Mouse (Mus musculus): ENCODE results near the gene Dhx38. TPM values are rescaled to one million over a fixed set of nuclear protein-coding genes. Genes with fewer than 3 reads are reported as not detected.

Dhx38 gene
- polyA plus RNA-seq (2016; fragmentation: Nextera tagmentation; extraction: Ambion mirVana), result 30.3 and 32.4 TPM in 2 replicates

DNA sequence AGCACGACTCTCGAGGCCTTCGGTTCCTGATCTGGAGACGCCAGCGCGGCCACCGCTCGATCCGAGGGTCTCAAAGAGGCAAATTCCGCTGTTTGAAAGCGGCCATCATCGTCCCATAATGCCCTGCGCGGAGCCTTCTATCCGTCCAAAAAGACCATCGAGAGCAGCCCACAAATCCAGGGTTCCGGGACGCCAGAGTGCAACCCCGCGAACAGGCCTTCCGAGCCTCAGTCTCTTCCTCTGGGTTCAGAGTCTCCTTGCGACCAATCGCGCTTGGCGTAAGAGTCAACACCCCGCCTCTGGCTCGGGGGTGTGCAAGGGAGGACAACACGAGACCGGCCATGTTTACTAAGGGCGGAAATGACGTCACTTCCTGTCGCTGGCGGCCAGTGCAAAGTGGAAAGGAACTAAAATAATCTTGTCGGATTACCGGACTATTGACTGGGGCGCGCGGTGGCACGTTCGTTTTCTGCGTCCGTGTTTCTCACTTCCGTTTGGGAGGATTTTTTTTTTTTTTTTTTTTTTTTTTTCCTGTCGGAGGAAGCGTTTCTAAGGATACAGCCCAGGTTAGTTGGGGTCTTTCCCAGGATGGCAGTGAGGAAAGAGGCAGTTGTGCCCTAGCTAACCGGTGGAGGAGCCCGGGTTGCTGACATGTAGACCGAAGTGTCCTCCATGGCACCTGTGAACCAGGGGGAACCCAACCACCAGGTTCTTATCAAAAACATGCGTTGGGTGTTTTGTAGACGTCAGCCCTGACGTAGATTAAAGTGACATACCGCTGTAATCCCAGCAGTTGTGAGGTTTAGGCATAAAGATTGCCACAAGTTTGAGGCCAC lies at the start of gene Dhx38, which contains the start of gene Txnl4b:
Gene Dhx38, minus strand, starts transcription at position 364 of the 836 bp plus-strand sequence.
Gene Txnl4b, plus strand, starts transcription at position 395 of the 836 bp plus-strand sequence.
- Histone ChIP-seq H3K4me2 (replicated peaks) (peak within 1 kb of the TSS; percentile 81), H3K9me3 (no peaks in the 10 kb centered on the region), H3K27ac (replicated peaks) (peak within 1 kb of the TSS; percentile 90), H3K36me3 (peaks cover 34% of the 10 kb centered on the region), H3K4me3 (peak within 1 kb of the TSS; percentile 87), H3K27me3 (no peaks in the 10 kb centered on the region), H3K9ac (replicated peaks) (peak within 1 kb of the TSS; percentile 89), H3K4me1 (peaks cover 18% of the 10 kb centered on the region)
- under 1% methylated on average over 52 of the region's 52 CpGs for WGBS
- ATAC-seq (ENCODE audit: low FRiP score, low read depth), result peak; percentile 99

DNA sequence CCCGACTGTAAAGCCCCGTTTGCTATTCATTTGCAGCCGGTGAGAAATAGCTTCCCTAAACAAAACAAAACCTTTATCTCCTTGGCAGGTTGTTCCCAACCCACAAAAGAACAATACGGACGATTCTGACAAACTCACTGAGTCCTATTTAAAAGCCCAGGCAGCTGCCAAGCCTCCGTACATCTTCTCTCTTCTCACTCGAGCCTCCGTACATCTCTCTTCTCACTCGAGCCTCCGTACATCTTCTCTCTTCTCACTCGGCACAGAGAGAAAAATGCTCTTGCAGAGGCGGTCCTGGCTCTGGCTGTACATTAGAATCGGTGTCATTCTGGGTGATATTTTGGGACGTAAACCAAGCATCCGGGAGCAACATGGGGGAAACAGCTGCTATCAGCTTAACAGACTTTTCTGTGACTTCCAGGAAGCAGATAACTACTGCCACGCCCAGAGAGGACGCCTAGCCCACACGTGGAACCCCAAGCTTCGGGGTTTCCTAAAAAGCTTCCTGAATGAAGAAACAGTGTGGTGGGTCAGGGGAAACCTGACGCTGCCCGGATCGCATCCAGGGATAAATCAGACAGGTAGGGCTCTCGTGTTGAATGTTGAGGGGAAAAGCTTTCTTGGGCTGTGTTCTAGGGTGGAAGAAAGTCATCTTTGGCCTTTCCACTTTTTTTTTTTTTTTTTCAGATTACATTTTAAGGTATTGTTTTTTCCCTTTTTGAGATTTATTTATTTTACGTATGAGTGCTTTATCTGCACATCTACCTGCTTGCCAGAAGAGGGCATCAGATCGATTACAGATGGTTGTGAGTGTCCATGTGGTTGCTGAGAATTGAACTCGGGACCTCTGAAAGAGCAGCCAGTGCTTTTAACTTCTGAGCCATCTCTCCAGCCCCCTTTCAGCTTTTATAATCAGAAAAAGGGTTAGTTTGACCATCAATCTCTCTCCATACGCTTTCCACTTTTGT lies 48.9 kb upstream of the Dhx38 start, which contains the start of gene Pkd1l3:
Gene Pkd1l3, plus strand, starts transcription at position 275 of the 968 bp plus-strand sequence.
- Histone ChIP-seq H3K9ac (replicated peaks) (no peak within 1 kb of the TSS), H3K27me3 (no peaks in the 10 kb centered on the region), H3K4me2 (replicated peaks) (no peak within 1 kb of the TSS), H3K9me3 (peaks cover 3% of the 10 kb centered on the region; the same call in 1 of the 2 replicates), H3K27ac (replicated peaks) (no peak within 1 kb of the TSS), H3K4me1 (no peaks in the 10 kb centered on the region), H3K36me3 (no peaks in the 10 kb centered on the region), H3K4me3 (no peak within 1 kb of the TSS)
- 63% methylated on average over 27 of the region's 27 CpGs for WGBS
- no peak for ATAC-seq (ENCODE audit: low FRiP score, low read depth)

DNA sequence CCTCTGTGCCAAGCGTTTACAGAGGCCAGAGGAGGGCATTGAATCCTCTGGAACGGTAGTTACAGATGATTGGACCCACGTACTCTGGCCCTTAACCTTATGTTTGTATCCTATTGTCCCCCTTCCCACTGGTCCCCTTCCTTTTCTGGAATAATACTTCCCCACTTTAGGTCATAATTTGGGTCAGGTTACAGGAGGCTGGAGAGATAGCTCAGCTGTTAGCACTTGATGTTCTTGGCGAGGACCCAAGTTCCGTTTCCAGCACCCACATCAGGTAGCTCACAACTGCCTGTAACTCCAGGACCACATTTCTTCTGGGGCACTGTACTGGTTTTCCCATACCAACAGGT lies 43.5 kb upstream of the Dhx38 start:
- no peaks in the 10 kb centered on the region for H3K9me3 ChIP-seq
- peaks cover 7% of the 10 kb centered on the region for H3K36me3 ChIP-seq
- no peaks in the 10 kb centered on the region for H3K27me3 ChIP-seq
- 20% methylated on average over 5 of the region's 5 CpGs for WGBS
- peak overlapping the region; percentile 70 for H3K4me2 ChIP-seq (replicated peaks)
- H3K4me3 ChIP-seq, result peak overlapping the region; percentile 55
- peaks cover 11% of the 10 kb centered on the region for H3K4me1 ChIP-seq
- peak overlapping the region; percentile 97 for H3K27ac ChIP-seq (replicated peaks)
- H3K9ac ChIP-seq (replicated peaks), result peak overlapping the region; percentile 70
- ATAC-seq (ENCODE audit: low FRiP score, low read depth), result no peak

DNA sequence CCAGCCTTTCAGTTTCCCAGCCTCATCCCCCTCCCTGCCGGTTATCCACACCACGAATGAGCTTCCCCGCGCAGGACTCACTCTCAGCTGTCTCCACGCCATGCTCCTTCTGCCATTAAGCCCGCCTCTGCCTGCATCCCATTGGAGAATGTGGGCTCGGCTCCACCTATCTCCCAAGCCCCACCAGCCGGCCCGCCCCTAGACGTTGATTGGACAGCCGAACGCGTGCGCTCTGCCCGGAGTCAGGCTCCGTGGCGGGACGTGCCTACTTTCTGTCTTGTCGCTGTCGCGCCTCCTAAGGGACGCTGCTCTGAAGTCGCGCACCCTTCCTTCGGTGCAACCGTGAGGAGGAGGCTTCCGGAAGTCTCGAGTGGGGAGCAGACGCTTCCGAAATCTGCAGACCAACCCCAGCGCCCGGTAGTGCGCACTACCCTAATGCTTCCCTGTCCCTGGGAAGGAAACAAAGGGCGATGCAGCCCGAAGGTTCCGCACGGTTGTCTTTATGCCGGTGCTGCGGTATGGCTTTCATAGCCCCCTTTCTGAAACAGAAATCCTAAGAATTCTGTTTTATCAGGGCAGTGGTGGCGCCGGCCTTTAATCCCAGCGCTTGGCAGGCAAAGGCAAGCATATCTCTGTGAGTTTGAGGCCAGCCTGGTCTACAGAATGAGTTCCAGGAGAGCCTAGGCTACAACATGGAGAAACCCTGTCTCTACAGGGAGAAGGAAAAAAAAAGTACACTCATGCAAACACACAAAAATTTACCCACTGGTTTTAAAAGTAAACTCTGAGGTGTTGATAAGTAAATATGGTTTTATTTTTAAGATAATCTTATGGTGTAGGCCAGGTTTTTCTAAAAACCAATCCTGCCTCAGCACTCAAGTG lies 42.9 kb upstream of the Dhx38 start, which contains the start of gene Dhodh:
Gene Dhodh, minus strand, starts transcription at position 403 of the 882 bp plus-strand sequence.
- peak within 1 kb of the TSS; percentile 97 for H3K27ac ChIP-seq (replicated peaks)
- H3K4me1 ChIP-seq, result peaks cover 11% of the 10 kb centered on the region
- H3K36me3 ChIP-seq, result peaks cover 13% of the 10 kb centered on the region
- H3K27me3 ChIP-seq, result no peaks in the 10 kb centered on the region
- H3K9me3 ChIP-seq, result no peaks in the 10 kb centered on the region
- ATAC-seq (ENCODE audit: low FRiP score, low read depth), result peak; percentile 99
- peak within 1 kb of the TSS; percentile 70 for H3K4me2 ChIP-seq (replicated peaks)
- peak within 1 kb of the TSS; percentile 55 for H3K4me3 ChIP-seq
- under 1% methylated on average over 42 of the region's 42 CpGs for WGBS
- H3K9ac ChIP-seq (replicated peaks), result peak within 1 kb of the TSS; percentile 70

DNA sequence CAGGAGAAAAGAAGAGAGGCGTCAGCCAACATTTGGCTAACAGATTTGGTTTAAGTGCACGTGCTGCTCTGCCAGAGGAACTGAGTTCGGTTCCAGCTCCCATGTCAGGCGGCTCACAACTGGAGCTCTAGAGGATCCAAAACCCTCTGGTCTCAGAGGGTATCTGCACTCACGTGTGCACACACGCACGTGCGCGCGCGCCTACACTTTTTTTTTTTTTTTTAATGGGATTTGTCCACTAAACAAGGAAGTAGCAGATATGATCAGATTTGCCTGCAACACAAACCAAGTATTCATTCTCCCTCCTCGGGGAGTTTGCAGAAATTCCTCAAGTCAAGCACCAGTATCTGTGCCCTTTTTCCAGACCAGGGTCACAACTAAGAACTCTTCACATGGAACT lies 42.0 kb upstream of the Dhx38 start:
- no peak for ATAC-seq (ENCODE audit: low FRiP score, low read depth)
- Histone ChIP-seq H3K27me3 (no peaks in the 10 kb centered on the region), H3K27ac (replicated peaks) (peak overlapping the region; percentile 97), H3K9me3 (no peaks in the 10 kb centered on the region), H3K9ac (replicated peaks) (peak overlapping the region; percentile 54), H3K4me3 (peak overlapping the region; percentile 55), H3K4me2 (replicated peaks) (peak overlapping the region; percentile 70), H3K4me1 (peaks cover 11% of the 10 kb centered on the region), H3K36me3 (peaks cover 21% of the 10 kb centered on the region)
- 15% methylated on average over 12 of the region's 12 CpGs for WGBS

DNA sequence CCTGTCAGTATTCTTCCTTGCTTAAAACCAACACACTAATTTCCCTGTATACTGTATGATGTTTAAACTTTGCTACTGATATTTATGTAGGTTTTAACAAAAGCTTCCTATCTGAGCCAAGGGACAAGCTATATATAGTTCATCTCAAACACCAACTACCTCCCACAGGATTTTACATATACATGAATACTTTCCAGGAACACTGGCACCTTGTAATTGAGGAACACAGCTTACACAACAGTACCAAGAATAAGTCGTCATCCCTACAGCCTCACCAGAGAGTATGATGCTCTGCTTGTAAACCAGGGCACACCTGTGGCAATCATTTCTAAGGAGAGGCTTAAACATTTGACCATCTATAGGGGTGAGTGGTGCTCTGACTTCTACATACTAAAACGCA lies 41.1 kb upstream of the Dhx38 start:
- no peak overlapping the region for H3K4me2 ChIP-seq (replicated peaks)
- ATAC-seq (ENCODE audit: low FRiP score, low read depth), result no peak
- peaks cover 28% of the 10 kb centered on the region for H3K36me3 ChIP-seq
- no peaks in the 10 kb centered on the region for H3K9me3 ChIP-seq
- no peak overlapping the region for H3K27ac ChIP-seq (replicated peaks)
- H3K4me3 ChIP-seq, result no peak overlapping the region
- peaks cover 11% of the 10 kb centered on the region for H3K4me1 ChIP-seq
- H3K27me3 ChIP-seq, result no peaks in the 10 kb centered on the region
- H3K9ac ChIP-seq (replicated peaks), result no peak overlapping the region
- WGBS, result 85% methylated on average over 2 of the region's 2 CpGs

DNA sequence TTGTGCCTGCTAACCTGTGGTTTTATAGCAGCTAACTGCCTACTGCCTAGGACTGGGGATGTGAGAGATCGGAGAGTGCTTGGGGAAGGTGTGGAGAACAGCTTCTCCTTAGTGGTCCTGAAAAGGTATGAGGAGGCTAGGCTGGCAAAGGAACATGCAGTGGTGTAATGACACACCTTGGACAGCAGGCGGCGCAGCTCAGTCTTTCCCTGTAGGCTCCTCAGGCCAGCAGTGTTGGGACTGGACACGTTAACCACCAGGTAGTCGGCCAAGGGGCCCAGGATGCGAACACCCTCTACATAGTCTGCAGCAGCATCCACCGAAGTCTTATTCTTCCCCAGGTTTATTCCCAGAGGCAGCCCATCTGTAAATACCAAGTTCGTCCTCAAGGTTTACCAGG lies 30.2 kb upstream of the Dhx38 start:
- peaks cover 46% of the 10 kb centered on the region for H3K36me3 ChIP-seq
- no peaks in the 10 kb centered on the region for H3K9me3 ChIP-seq
- H3K4me1 ChIP-seq, result no peaks in the 10 kb centered on the region
- no peaks in the 10 kb centered on the region for H3K27me3 ChIP-seq
- ATAC-seq (ENCODE audit: low FRiP score, low read depth), result no peak
- H3K4me2 ChIP-seq (replicated peaks), result no peak overlapping the region
- H3K4me3 ChIP-seq, result no peak overlapping the region
- H3K27ac ChIP-seq (replicated peaks), result no peak overlapping the region
- 51% methylated on average over 8 of the region's 8 CpGs for WGBS
- no peak overlapping the region for H3K9ac ChIP-seq (replicated peaks)

DNA sequence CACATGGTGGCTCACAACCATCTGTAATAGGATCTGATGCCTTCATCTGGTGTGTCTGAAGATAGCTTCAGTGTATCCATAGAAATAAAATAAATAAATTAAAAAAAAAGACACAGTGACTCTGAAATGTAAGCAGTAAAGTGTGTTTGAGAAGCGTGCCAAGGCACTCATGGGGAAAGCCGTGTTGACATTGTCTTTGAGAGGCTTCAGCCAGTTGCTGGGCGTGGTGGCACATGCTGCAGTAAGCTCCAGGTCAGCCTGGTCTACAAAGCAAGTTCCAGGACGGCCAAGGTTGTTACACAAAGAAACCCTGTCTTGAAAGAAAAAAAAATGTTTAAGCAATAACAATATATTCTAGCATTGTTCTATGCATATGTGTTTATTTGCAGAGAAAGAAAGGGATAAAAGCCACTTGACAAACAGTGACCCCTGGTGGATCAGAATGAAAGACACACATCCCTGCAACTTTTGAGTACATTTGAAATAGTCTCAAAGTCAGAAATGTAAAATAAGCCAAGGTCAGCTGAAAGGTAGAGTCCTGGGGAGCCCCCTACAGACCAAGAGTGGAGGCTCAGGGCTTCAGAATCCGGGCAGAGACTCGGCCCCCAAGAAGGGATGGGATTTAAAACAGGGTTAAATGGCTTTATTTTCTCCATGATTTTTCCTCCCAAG lies 27.6 kb upstream of the Dhx38 start:
- no peak for ATAC-seq (ENCODE audit: low FRiP score, low read depth)
- no peaks in the 10 kb centered on the region for H3K9me3 ChIP-seq
- H3K27me3 ChIP-seq, result no peaks in the 10 kb centered on the region
- no peak overlapping the region for H3K4me3 ChIP-seq
- no peak overlapping the region for H3K27ac ChIP-seq (replicated peaks)
- no peak overlapping the region for H3K4me2 ChIP-seq (replicated peaks)
- WGBS, result 80% methylated on average over 6 of the region's 6 CpGs
- H3K36me3 ChIP-seq, result peaks cover 35% of the 10 kb centered on the region
- H3K4me1 ChIP-seq, result no peaks in the 10 kb centered on the region
- H3K9ac ChIP-seq (replicated peaks), result no peak overlapping the region

DNA sequence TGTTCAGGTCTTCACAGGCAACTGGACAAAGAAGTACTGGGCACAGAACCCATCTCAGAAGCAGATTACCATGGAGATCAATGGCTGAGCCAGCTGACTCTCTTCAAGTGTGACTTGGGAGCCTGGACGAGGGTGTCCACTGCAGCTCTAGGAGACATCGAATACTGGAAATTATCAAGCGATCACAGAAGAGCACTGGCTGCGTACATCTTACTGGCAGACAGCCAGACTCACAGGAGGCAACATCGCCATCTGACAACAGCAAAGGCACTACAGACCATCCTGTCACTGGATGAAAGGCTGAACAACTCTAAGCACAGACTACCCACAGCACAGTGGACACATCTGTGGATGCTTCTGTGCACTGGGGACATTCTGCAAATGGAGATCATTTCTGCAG lies 26.5 kb upstream of the Dhx38 start:
- H3K27me3 ChIP-seq, result no peaks in the 10 kb centered on the region
- no peak for ATAC-seq (ENCODE audit: low FRiP score, low read depth)
- WGBS, result 94% methylated on average over 5 of the region's 5 CpGs
- H3K4me1 ChIP-seq, result no peaks in the 10 kb centered on the region
- no peak overlapping the region for H3K9ac ChIP-seq (replicated peaks)
- H3K4me3 ChIP-seq, result no peak overlapping the region
- H3K36me3 ChIP-seq, result peaks cover 35% of the 10 kb centered on the region
- H3K9me3 ChIP-seq, result no peaks in the 10 kb centered on the region
- no peak overlapping the region for H3K4me2 ChIP-seq (replicated peaks)
- no peak overlapping the region for H3K27ac ChIP-seq (replicated peaks)

DNA sequence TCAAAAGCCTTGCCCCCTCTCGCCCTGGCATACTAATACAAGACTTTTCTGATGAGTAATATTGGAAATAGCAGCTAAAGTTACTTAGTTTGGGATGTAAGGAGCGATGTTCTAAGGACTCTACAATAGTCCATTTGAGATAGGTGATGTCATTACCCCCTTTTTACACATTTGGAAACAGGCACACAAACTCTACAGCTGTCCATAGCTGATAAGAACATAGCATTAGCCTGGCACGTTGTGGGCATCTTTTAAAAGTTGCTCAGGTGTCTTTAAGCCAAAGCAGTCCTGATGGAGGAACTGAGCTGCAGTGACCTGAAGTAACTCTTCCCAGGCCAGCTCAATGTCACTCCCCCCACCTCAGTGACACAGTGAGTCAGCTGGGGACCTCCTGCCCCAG lies 25.7 kb upstream of the Dhx38 start:
- H3K9me3 ChIP-seq, result no peaks in the 10 kb centered on the region

DNA sequence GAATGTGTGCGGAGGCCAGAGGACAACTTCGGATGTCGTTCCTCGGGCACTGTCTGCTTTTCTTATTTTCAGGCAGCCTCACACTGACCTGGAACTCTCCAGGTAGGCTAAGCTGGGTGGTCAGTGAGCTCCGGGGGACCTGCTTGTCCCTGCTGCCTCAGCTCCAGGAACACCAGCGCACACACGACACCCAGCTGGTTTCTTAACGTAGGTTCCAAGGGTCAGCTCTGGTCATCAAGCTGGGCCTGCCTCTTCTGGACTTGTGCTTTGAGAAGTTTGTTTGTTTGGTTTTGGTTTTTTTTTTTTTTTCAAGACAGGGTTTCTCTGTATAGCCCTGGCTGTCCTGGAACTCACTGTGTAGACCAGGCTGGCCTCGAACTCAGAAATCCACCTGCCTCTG lies 25.2 kb upstream of the Dhx38 start:
- Histone ChIP-seq H3K36me3 (peaks cover 35% of the 10 kb centered on the region), H3K4me3 (no peak overlapping the region), H3K4me2 (replicated peaks) (no peak overlapping the region), H3K27me3 (no peaks in the 10 kb centered on the region), H3K4me1 (no peaks in the 10 kb centered on the region), H3K27ac (replicated peaks) (no peak overlapping the region), H3K9ac (replicated peaks) (no peak overlapping the region), H3K9me3 (no peaks in the 10 kb centered on the region)
- 89% methylated on average over 9 of the region's 9 CpGs for WGBS
- ATAC-seq (ENCODE audit: low FRiP score, low read depth), result no peak

More for the DNA sequence above, 25.7 kb upstream of the Dhx38 start:
- H3K36me3 ChIP-seq, result peaks cover 35% of the 10 kb centered on the region
- H3K9ac ChIP-seq (replicated peaks), result no peak overlapping the region
- ATAC-seq (ENCODE audit: low FRiP score, low read depth), result no peak
- no peak overlapping the region for H3K4me3 ChIP-seq
- no peaks in the 10 kb centered on the region for H3K4me1 ChIP-seq
- H3K4me2 ChIP-seq (replicated peaks), result no peak overlapping the region
- WGBS, result 88% methylated on average over 3 of the region's 3 CpGs
- no peaks in the 10 kb centered on the region for H3K27me3 ChIP-seq
- no peak overlapping the region for H3K27ac ChIP-seq (replicated peaks)

Measured in midbrain, embryonic 12.5 days (tissue).